ENCODE assay signal across 31 mouse cellular contexts in the genomic region with DNA sequence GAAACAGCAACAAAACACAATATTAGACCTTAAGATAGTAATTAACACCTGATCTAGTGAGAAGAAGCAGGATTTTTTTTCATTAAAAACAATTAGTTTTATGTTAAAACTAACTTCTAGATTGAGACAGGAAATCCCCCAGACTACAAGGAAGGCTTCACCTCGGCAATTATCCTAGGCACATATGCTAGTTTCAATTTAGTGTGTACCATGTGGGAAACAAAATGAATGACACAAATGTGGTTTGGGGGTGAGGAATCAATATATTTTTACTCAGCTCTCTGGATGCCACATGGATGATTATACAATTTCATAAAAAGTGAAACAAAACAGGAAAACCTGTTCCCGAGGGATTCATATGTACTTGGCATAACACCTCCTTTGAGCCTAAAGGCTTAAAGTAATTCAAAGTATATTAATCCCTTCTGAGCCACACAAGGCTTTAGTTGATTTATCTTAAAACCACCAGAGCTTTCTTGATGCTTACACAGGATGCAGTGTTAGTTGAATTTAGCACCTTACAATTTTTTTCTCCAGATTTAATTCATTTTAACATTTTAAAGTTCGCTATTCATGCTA.
A peak's percentile ranks its signal among the peaks of the same experiment; 100 is the strongest.
DNase-seq lines count a peak whose midpoint lies in the region; ATAC-seq lines count a peak whose summit lies in the region.
"Had no signal": no experiment of that assay in that cellular context is flagged by ENCODE, and none has a peak within 500 bp of the region (broad histone marks: within the 10 kb centered on the region; RNA-seq: fewer than 3 reads in every experiment).

No protein-coding gene starts in this region.

- ATAC-seq in embryonic facial prominence, embryonic 14.5 days (ENCODE audit: low read depth) = peak; percentile 9; the same call in 1 of the 2 replicates
- peak; percentile 60; the same call in 1 of the 2 replicates for ATAC-seq in hindbrain, embryonic 16.5 days
- no peak for ATAC-seq in hindbrain, embryonic 12.5 days (ENCODE audit: low FRiP score)
- ATAC-seq in neural tube, embryonic 14.5 days (ENCODE audit: low read depth) = peak; percentile 76; the same call in 1 of the 2 replicates
- ATAC-seq: inflammation-experienced regulatory T-cells, adult 6 months; lung, postnatal 0 days had no signal

- H3K4me1 ChIP-seq in embryonic facial prominence, embryonic 14.5 days (ENCODE audit: control insufficient read depth, insufficient read depth, low read length) = no peaks in the 10 kb centered on the region
- H3K4me1 ChIP-seq in embryonic facial prominence, embryonic 10.5 days = no peaks in the 10 kb centered on the region
- no peaks in the 10 kb centered on the region for H3K4me1 ChIP-seq in hindbrain, embryonic 16.5 days (ENCODE audit: control insufficient read depth, insufficient read depth, low read depth, low read length)
- no peaks in the 10 kb centered on the region for H3K4me1 ChIP-seq in hindbrain, embryonic 12.5 days
- no peaks in the 10 kb centered on the region for H3K4me1 ChIP-seq in neural tube, embryonic 14.5 days (ENCODE audit: control insufficient read depth, insufficient read depth, low read length)
- H3K4me1 ChIP-seq: embryonic facial prominence, embryonic 15.5 days; forebrain, embryonic 12.5 days; limb, embryonic 10.5 days; limb, embryonic 15.5 days; liver, embryonic 13.5 days; megakaryocyte, embryonic 14.5 days; midbrain, embryonic 12.5 days had no signal

- H3K4me2 ChIP-seq in embryonic facial prominence, embryonic 14.5 days (ENCODE audit: low read depth, low read length) = no peak overlapping the region
- no peak overlapping the region for H3K4me2 ChIP-seq in hindbrain, embryonic 16.5 days (ENCODE audit: low read length)
- H3K4me2 ChIP-seq in hindbrain, embryonic 12.5 days (replicated peaks) = no peak overlapping the region
- H3K4me2 ChIP-seq in neural tube, embryonic 14.5 days (ENCODE audit: low read depth, low read length) = no peak overlapping the region
- H3K4me2 ChIP-seq: embryonic facial prominence, embryonic 15.5 days; forebrain, embryonic 12.5 days; limb, embryonic 15.5 days; liver, embryonic 13.5 days; midbrain, embryonic 12.5 days had no signal

- H3K27me3 ChIP-seq in embryonic facial prominence, embryonic 14.5 days (replicated peaks; ENCODE audit: control insufficient read depth, insufficient read depth, low read length) = no peaks in the 10 kb centered on the region
- no peaks in the 10 kb centered on the region for H3K27me3 ChIP-seq in embryonic facial prominence, embryonic 10.5 days (replicated peaks; ENCODE audit: low read depth, poor library complexity, severe bottlenecking)
- H3K27me3 ChIP-seq in hindbrain, embryonic 16.5 days (replicated peaks; ENCODE audit: control insufficient read depth, insufficient read depth, low read length) = no peaks in the 10 kb centered on the region
- H3K27me3 ChIP-seq in hindbrain, embryonic 12.5 days = no peaks in the 10 kb centered on the region
- H3K27me3 ChIP-seq in neural tube, embryonic 14.5 days (ENCODE audit: control insufficient read depth, insufficient read depth, low read length) = no peaks in the 10 kb centered on the region
- H3K27me3 ChIP-seq: embryonic facial prominence, embryonic 15.5 days; forebrain, embryonic 12.5 days; limb, embryonic 15.5 days; liver, embryonic 13.5 days; megakaryocyte, embryonic 14.5 days; midbrain, embryonic 12.5 days had no signal

- DNase-seq in embryonic facial prominence, embryonic 14.5 days (ENCODE audit: low spot score) = peak; percentile 22
- no peak for DNase-seq in embryonic facial prominence, embryonic 10.5 days (ENCODE audit: low spot score)
- peak; percentile 12 for DNase-seq in brain, adult 2 months (ENCODE audit: low read depth, low spot score)
- no peak for DNase-seq in gastrocnemius, postnatal 4 days (ENCODE audit: low spot score in 2 of 2)
- DNase-seq: adrenal gland, adult 8-10 months; cerebellum, adult 11 months; cerebellum, adult 9-10 months; cerebellum, postnatal 36 days; heart, postnatal 14 days; kidney, adult 11 months; kidney, postnatal 14 days; layer of hippocampus, adult 9-11 months; liver, embryonic 13.5 days; lung, adult 18-20 months; lung, postnatal 4 days; right cerebral cortex, adult 18-20 months; spleen, adult 18-20 months; thymus, postnatal 4 days had no signal

- no peak overlapping the region for H3K4me3 ChIP-seq in embryonic facial prominence, embryonic 14.5 days (ENCODE audit: low read depth, low read length)
- no peak overlapping the region for H3K4me3 ChIP-seq in embryonic facial prominence, embryonic 10.5 days
- no peak overlapping the region for H3K4me3 ChIP-seq in hindbrain, embryonic 16.5 days (ENCODE audit: low read length)
- no peak overlapping the region for H3K4me3 ChIP-seq in hindbrain, embryonic 12.5 days
- no peak overlapping the region for H3K4me3 ChIP-seq in neural tube, embryonic 14.5 days (ENCODE audit: low read depth, low read length)
- H3K4me3 ChIP-seq: embryonic facial prominence, embryonic 15.5 days; forebrain, embryonic 12.5 days; limb, embryonic 10.5 days; limb, embryonic 15.5 days; liver, embryonic 13.5 days; megakaryocyte, embryonic 14.5 days; midbrain, embryonic 12.5 days had no signal

- 62% methylated on average over 3 of the region's 3 CpGs for WGBS in embryonic facial prominence, embryonic 14.5 days
- WGBS in embryonic facial prominence, embryonic 10.5 days = 76% methylated on average over 3 of the region's 3 CpGs
- 78% methylated on average over 3 of the region's 3 CpGs for WGBS in hindbrain, embryonic 16.5 days
- 85% methylated on average over 3 of the region's 3 CpGs for WGBS in hindbrain, embryonic 12.5 days
- 75% methylated on average over 3 of the region's 3 CpGs for WGBS in neural tube, embryonic 14.5 days

- H3K27ac ChIP-seq in embryonic facial prominence, embryonic 14.5 days (replicated peaks; ENCODE audit: low read depth, low read length) = no peak overlapping the region
- no peak overlapping the region for H3K27ac ChIP-seq in embryonic facial prominence, embryonic 10.5 days (replicated peaks)
- H3K27ac ChIP-seq in hindbrain, embryonic 16.5 days (ENCODE audit: low read depth, low read length) = no peak overlapping the region
- no peak overlapping the region for H3K27ac ChIP-seq in hindbrain, embryonic 12.5 days
- no peak overlapping the region for H3K27ac ChIP-seq in neural tube, embryonic 14.5 days (ENCODE audit: low read depth, low read length)
- H3K27ac ChIP-seq: embryonic facial prominence, embryonic 15.5 days; forebrain, embryonic 12.5 days; limb, embryonic 10.5 days; limb, embryonic 15.5 days; liver, embryonic 13.5 days; midbrain, embryonic 12.5 days; stomach, postnatal 0 days had no signal

- H3K9me3 ChIP-seq in embryonic facial prominence, embryonic 14.5 days (ENCODE audit: control insufficient read depth, low read length) = no peaks in the 10 kb centered on the region
- H3K9me3 ChIP-seq in embryonic facial prominence, embryonic 10.5 days = no peaks in the 10 kb centered on the region
- H3K9me3 ChIP-seq in hindbrain, embryonic 16.5 days (ENCODE audit: control insufficient read depth, low read length) = no peaks in the 10 kb centered on the region
- H3K9me3 ChIP-seq in hindbrain, embryonic 12.5 days (replicated peaks) = no peaks in the 10 kb centered on the region
- no peaks in the 10 kb centered on the region for H3K9me3 ChIP-seq in neural tube, embryonic 14.5 days (ENCODE audit: control insufficient read depth, low read length)
- H3K9me3 ChIP-seq: embryonic facial prominence, embryonic 15.5 days; forebrain, embryonic 12.5 days; G1E; limb, embryonic 10.5 days; limb, embryonic 15.5 days; liver, embryonic 13.5 days; megakaryocyte, embryonic 14.5 days; midbrain, embryonic 12.5 days had no signal

- H3K36me3 ChIP-seq in embryonic facial prominence, embryonic 14.5 days (ENCODE audit: control insufficient read depth, insufficient read depth, low read length) = no peaks in the 10 kb centered on the region
- H3K36me3 ChIP-seq in embryonic facial prominence, embryonic 10.5 days (replicated peaks) = no peaks in the 10 kb centered on the region
- no peaks in the 10 kb centered on the region for H3K36me3 ChIP-seq in hindbrain, embryonic 16.5 days (ENCODE audit: control insufficient read depth, insufficient read depth, low read length)
- no peaks in the 10 kb centered on the region for H3K36me3 ChIP-seq in hindbrain, embryonic 12.5 days
- no peaks in the 10 kb centered on the region for H3K36me3 ChIP-seq in neural tube, embryonic 14.5 days (ENCODE audit: control insufficient read depth, insufficient read depth, low read length)
- H3K36me3 ChIP-seq: embryonic facial prominence, embryonic 15.5 days; forebrain, embryonic 12.5 days; G1E; limb, embryonic 10.5 days; limb, embryonic 15.5 days; liver, embryonic 13.5 days; midbrain, embryonic 12.5 days had no signal

- no peak overlapping the region for H3K9ac ChIP-seq in embryonic facial prominence, embryonic 14.5 days (ENCODE audit: low read depth, low read length)
- H3K9ac ChIP-seq in hindbrain, embryonic 16.5 days (ENCODE audit: low read depth, low read length) = no peak overlapping the region
- H3K9ac ChIP-seq in hindbrain, embryonic 12.5 days = no peak overlapping the region
- H3K9ac ChIP-seq in neural tube, embryonic 14.5 days (replicated peaks; ENCODE audit: low read depth, low read length) = no peak overlapping the region
- H3K9ac ChIP-seq: embryonic facial prominence, embryonic 15.5 days; forebrain, embryonic 12.5 days; limb, embryonic 15.5 days; liver, embryonic 13.5 days; midbrain, embryonic 12.5 days had no signal

Comparison
In these comparisons a context has a peak if more than half of its experiments do, and no peak if none do; other contexts are left out.
1. DNase-seq: peak in embryonic facial prominence, embryonic 14.5 days (single experiment) and brain, adult 2 months (single experiment); none in embryonic facial prominence, embryonic 10.5 days (single experiment) and gastrocnemius, postnatal 4 days (0 of 2).